Mouse (Mus musculus): Measurements from ENCODE around the gene Stat5b. TPM values are rescaled to one million over a fixed set of nuclear protein-coding genes. Genes with fewer than 3 reads are reported as not detected.
A peak's percentile ranks its signal among the peaks of the same experiment; 100 is the strongest.

Stat5b gene
- polyA plus RNA-seq, 1 experiment from 2014 or later = 46.0 TPM

DNA sequence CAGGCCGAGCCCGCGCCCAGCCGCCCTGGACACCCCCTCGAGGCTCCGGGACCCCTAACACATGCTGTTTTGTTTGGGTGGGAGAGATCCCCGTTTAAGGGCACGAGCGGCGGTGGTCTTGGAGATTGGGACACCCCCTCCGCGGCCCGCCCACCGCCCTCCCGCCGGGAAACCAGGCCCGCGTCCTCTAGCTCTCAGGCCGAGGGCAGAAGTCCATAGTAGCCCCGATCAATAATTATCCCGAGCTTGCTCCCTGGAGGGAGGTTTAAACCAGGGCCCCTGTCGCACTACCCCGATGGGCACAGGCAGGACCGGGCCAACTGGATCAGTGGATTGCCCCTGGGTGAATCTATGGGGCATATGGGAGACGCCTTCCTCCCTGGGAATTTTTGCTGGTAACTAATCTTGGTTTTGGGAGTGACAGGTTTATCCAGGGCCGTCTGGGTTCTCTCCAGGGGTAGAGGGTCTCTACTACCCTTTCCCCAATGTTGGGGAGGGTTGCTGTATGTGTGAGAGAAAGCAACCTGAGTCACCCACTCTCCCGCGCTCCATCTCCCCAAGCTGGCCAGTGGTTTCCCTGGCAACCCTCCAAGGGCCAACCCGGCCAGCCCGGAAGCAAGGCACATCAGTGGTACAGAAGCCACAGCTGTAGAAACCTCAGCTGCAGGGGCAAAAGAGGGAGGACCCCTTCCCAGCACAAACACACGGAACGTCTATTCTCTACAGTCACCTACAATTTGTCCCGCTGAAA is 429 bp upstream of the Stat5b start:
- DNase-seq (ENCODE audit: low spot score) (no peak), ATAC-seq (replicated peaks; ENCODE audit: low FRiP score) (peak; percentile 39; the same call in 1 of the 2 replicates)
- 5% methylated on average over 33 of the region's 33 CpGs for WGBS
- Histone ChIP-seq H3K4me3 (ENCODE audit: low read depth, low read length) (peak overlapping the region; percentile 94), H3K27ac (ENCODE audit: low read depth, low read length) (peak overlapping the region; percentile 94), H3K4me1 (replicated peaks; ENCODE audit: control insufficient read depth, insufficient read depth, low read length) (peaks cover 21% of the 10 kb centered on the region), H3K9ac (ENCODE audit: low read depth, low read length) (peak overlapping the region; percentile 98), H3K4me2 (peak overlapping the region; percentile 77), H3K36me3 (ENCODE audit: control insufficient read depth, insufficient read depth, low read length) (no peaks in the 10 kb centered on the region), H3K27me3 (replicated peaks; ENCODE audit: control insufficient read depth, insufficient read depth, low read length) (peaks cover 9% of the 10 kb centered on the region), H3K9me3 (ENCODE audit: control insufficient read depth, low read length) (no peaks in the 10 kb centered on the region)

DNA sequence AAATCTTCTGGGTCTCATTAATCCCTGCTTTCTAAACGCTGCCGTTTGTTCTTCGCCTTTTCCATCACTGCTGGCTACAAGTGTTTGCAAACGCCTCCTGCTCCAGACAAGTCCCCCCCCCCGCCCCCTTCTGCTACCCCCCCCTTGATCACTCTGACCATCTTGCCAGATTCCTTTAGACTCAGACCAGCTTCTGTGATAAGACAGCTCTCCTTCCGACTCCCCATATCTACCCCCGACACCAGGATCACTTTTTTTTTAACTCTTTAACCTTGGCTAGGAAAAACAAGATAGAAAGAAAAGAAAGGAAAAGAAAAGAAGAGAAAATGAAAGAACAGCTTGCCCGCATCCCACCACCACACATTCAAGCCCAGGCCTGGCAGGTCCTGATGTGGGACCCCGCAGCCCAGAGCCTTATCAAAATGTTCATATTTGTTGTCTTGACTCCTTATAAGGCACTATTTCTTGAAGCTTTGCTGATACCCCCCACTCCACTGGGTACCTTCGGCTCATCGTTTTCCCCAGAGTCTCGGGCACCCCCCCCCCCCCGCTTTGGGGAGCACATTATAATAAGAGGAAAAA is 977 bp downstream of the Stat5b start:
- peak; percentile 66 for ATAC-seq (replicated peaks; ENCODE audit: low FRiP score)
- under 1% methylated on average over 13 of the region's 13 CpGs for WGBS
- peaks cover 26% of the 10 kb centered on the region for H3K4me1 ChIP-seq (replicated peaks; ENCODE audit: control insufficient read depth, insufficient read depth, low read length)

DNA sequence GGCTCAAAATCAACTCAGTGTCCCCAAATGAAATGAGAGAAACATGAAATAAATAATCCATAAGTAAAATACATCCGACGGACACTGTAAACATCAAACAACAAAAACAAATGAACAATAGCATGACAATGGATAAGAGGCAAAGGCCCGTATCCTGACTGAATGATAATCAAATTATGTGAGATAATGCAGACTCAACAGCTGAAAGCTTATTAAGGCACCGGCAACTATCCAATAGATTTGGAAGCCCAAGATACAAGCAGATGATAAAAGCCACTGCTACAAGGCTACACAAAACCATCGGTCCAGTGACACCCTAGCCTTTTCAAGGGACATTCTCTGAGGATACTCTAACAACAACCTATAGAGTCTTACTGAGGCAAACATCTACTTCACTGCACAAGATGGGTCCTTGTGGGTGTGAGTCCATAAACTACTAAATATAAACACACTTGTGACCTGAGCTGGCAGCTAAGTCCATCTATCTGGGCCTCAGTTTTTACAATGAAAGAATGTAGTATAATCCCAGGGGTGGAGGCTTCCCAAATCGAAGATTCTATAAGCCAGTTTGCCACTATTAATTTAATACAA is 1.6 kb downstream of the Stat5b start:
- ATAC-seq (replicated peaks; ENCODE audit: low FRiP score) (no peak), DNase-seq (ENCODE audit: low spot score) (no peak)
- WGBS = 48% methylated on average over 6 of the region's 6 CpGs
- H3K9me3 ChIP-seq (ENCODE audit: control insufficient read depth, low read length) = no peaks in the 10 kb centered on the region
- H3K27me3 ChIP-seq (replicated peaks; ENCODE audit: control insufficient read depth, insufficient read depth, low read length) = no peaks in the 10 kb centered on the region; the same call in 1 of the 2 replicates
- no peaks in the 10 kb centered on the region for H3K36me3 ChIP-seq (ENCODE audit: control insufficient read depth, insufficient read depth, low read length)
- peak overlapping the region; percentile 94 for H3K4me3 ChIP-seq (ENCODE audit: low read depth, low read length)
- H3K4me1 ChIP-seq (replicated peaks; ENCODE audit: control insufficient read depth, insufficient read depth, low read length) = peaks cover 26% of the 10 kb centered on the region
- H3K27ac ChIP-seq (ENCODE audit: low read depth, low read length) = peak overlapping the region; percentile 94; the same call in 1 of the 2 replicates
- peak overlapping the region; percentile 98 for H3K9ac ChIP-seq (ENCODE audit: low read depth, low read length)
- H3K4me2 ChIP-seq = peak overlapping the region; percentile 77

More for the DNA sequence above, 977 bp downstream of the Stat5b start:
- peaks cover 4% of the 10 kb centered on the region for H3K27me3 ChIP-seq (replicated peaks; ENCODE audit: control insufficient read depth, insufficient read depth, low read length)
- no peak for DNase-seq (ENCODE audit: low spot score)
- H3K9me3 ChIP-seq (ENCODE audit: control insufficient read depth, low read length) = no peaks in the 10 kb centered on the region
- H3K9ac ChIP-seq (ENCODE audit: low read depth, low read length) = peak overlapping the region; percentile 98
- H3K27ac ChIP-seq (ENCODE audit: low read depth, low read length) = peak overlapping the region; percentile 94
- H3K4me2 ChIP-seq = peak overlapping the region; percentile 77
- H3K36me3 ChIP-seq (ENCODE audit: control insufficient read depth, insufficient read depth, low read length) = no peaks in the 10 kb centered on the region
- H3K4me3 ChIP-seq (ENCODE audit: low read depth, low read length) = peak overlapping the region; percentile 94

DNA sequence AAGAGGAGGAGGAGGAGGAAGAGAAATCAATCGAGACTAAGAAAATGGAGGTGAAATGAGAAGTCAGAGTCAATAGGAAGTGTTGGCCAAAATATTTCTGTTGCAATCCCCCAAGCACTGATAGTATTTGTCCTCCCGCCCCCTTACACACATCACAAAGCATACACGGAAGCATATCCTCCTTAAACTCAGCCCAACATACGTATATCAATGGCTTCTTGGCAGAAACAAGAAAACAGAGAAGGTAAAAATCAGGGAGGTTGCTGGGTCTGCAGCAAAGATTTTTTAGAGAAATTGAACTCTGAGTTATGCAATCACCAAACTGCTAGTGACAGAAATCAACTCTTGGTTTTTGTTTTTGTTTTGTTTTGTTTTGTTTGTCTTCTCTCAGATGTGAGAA is 2.4 kb downstream of the Stat5b start:
- Histone ChIP-seq H3K27ac (ENCODE audit: low read depth, low read length) (0 out of 2 replicates have a peak overlapping the region, but pooled peaks have one; percentile 10), H3K9ac (ENCODE audit: low read depth, low read length) (peak overlapping the region; percentile 31; the same call in 1 of the 2 replicates), H3K36me3 (ENCODE audit: control insufficient read depth, insufficient read depth, low read length) (no peaks in the 10 kb centered on the region), H3K4me3 (ENCODE audit: low read depth, low read length) (peak overlapping the region; percentile 94), H3K27me3 (replicated peaks; ENCODE audit: control insufficient read depth, insufficient read depth, low read length) (no peaks in the 10 kb centered on the region), H3K4me2 (peak overlapping the region; percentile 77), H3K4me1 (replicated peaks; ENCODE audit: control insufficient read depth, insufficient read depth, low read length) (peaks cover 26% of the 10 kb centered on the region), H3K9me3 (ENCODE audit: control insufficient read depth, low read length) (no peaks in the 10 kb centered on the region)
- DNase-seq (ENCODE audit: low spot score) (no peak), ATAC-seq (replicated peaks; ENCODE audit: low FRiP score) (no peak)
- WGBS = 38% methylated on average over 4 of the region's 4 CpGs

DNA sequence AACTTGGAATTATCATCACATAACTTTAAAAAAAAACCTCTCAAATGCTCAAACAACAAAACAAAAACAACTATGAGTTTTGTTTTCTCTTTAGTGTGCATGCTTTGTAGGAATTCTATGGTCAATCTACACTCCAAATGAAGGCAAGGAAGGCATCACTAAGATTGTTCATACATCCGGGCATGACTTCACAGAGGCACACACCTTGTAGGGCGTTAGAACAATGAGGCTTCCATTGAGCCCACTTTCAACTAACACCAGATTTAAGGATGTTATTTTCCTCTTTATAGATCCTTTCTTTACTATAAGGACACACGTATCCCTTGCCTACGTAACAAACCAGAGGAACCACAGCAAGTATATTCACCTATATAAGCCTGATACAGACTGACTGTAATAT is 3.0 kb downstream of the Stat5b start:
- Histone ChIP-seq H3K4me1 (replicated peaks; ENCODE audit: control insufficient read depth, insufficient read depth, low read length) (peaks cover 26% of the 10 kb centered on the region), H3K27ac (ENCODE audit: low read depth, low read length) (no peak overlapping the region), H3K9me3 (ENCODE audit: control insufficient read depth, low read length) (no peaks in the 10 kb centered on the region), H3K36me3 (ENCODE audit: control insufficient read depth, insufficient read depth, low read length) (no peaks in the 10 kb centered on the region), H3K9ac (ENCODE audit: low read depth, low read length) (no peak overlapping the region), H3K27me3 (replicated peaks; ENCODE audit: control insufficient read depth, insufficient read depth, low read length) (no peaks in the 10 kb centered on the region), H3K4me2 (peak overlapping the region; percentile 77), H3K4me3 (ENCODE audit: low read depth, low read length) (no peak overlapping the region)
- 91% methylated on average over 4 of the region's 4 CpGs for WGBS
- ATAC-seq (replicated peaks; ENCODE audit: low FRiP score) = no peak
- no peak for DNase-seq (ENCODE audit: low spot score)

DNA sequence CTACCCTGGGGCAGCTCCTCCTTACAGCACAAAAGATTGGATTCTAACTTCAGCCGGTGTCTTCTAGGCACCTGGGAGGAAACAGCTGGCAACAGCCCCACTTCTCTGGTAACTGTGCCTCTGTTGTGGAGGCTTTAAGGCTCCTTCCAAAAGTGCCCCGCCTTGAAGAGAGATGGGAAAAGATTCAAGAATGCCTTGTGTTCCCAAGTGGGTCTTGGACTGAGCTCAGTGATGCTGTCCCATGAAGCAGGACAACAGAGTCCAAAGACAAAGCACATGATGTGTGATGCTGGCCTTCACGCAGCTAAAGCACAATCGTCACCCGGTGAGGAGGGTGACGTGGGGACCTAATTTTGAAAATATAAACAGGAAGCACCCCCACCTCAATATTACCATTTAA is 4.7 kb downstream of the Stat5b start:
- no peak overlapping the region for H3K4me2 ChIP-seq
- no peaks in the 10 kb centered on the region for H3K9me3 ChIP-seq (ENCODE audit: control insufficient read depth, low read length)
- WGBS = 84% methylated on average over 6 of the region's 6 CpGs
- no peak overlapping the region for H3K9ac ChIP-seq (ENCODE audit: low read depth, low read length)
- no peaks in the 10 kb centered on the region for H3K27me3 ChIP-seq (replicated peaks; ENCODE audit: control insufficient read depth, insufficient read depth, low read length)
- no peak overlapping the region for H3K27ac ChIP-seq (ENCODE audit: low read depth, low read length)
- ATAC-seq (replicated peaks; ENCODE audit: low FRiP score) = no peak
- H3K36me3 ChIP-seq (ENCODE audit: control insufficient read depth, insufficient read depth, low read length) = no peaks in the 10 kb centered on the region
- H3K4me3 ChIP-seq (ENCODE audit: low read depth, low read length) = no peak overlapping the region
- DNase-seq (ENCODE audit: low spot score) = no peak
- H3K4me1 ChIP-seq (replicated peaks; ENCODE audit: control insufficient read depth, insufficient read depth, low read length) = peaks cover 33% of the 10 kb centered on the region

DNA sequence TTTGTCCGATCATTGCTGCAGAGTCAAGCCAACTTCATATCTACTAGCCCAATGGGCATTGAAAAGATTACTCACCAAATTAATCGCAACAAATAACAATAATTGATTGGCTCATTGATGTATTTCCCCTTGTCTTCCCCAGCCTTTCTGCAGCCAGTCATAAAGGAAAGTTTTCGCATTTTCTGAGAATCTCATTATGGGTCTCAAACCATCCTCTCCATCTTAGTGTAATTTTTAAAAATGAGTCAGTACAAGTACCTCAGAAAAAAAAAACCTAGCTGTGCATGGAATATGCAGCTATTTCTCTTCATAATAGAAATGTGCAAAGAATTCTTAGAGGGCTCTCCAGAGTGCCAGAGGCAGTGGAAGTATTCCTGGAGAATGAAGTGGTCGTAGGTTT is 6.4 kb downstream of the Stat5b start:
- Histone ChIP-seq H3K36me3 (ENCODE audit: control insufficient read depth, insufficient read depth, low read length) (no peaks in the 10 kb centered on the region), H3K27ac (ENCODE audit: low read depth, low read length) (no peak overlapping the region), H3K27me3 (replicated peaks; ENCODE audit: control insufficient read depth, insufficient read depth, low read length) (no peaks in the 10 kb centered on the region), H3K4me1 (replicated peaks; ENCODE audit: control insufficient read depth, insufficient read depth, low read length) (peaks cover 34% of the 10 kb centered on the region), H3K4me2 (no peak overlapping the region), H3K4me3 (ENCODE audit: low read depth, low read length) (no peak overlapping the region), H3K9me3 (ENCODE audit: control insufficient read depth, low read length) (no peaks in the 10 kb centered on the region), H3K9ac (ENCODE audit: low read depth, low read length) (no peak overlapping the region)
- WGBS = 92% methylated on average over 4 of the region's 4 CpGs
- ATAC-seq (replicated peaks; ENCODE audit: low FRiP score) (no peak), DNase-seq (ENCODE audit: low spot score) (no peak)

DNA sequence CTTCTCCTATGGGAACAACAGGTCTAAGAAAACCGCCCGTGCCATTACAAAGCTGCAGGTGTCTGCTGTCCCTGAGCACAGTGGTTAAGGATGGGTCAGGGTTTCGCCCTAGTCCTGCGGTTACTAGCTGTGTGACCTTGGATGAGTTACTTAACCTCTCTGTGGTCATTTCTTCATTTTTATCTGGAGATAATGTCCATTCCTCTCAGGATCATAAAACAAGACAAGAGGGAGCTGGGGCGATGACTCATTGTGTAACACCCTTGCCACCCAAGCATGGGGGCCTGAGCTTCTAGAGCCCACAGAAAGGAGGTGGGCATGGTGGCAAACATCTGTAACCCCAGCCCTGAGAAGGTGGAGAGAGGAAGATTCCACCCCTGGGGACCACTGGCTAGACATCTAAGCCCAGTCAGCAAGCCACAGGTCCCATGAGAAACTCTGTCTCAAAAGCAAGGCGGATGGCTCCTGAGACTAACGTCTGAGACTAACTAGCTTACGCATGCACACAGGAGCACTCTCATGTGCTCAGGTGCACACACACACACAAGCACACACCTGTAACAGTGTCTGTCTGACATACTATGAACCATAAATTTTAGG is 7.4 kb downstream of the Stat5b start:
- Histone ChIP-seq H3K36me3 (ENCODE audit: control insufficient read depth, insufficient read depth, low read length) (peaks cover 3% of the 10 kb centered on the region; the same call in 1 of the 2 replicates), H3K27ac (ENCODE audit: low read depth, low read length) (no peak overlapping the region), H3K4me1 (replicated peaks; ENCODE audit: control insufficient read depth, insufficient read depth, low read length) (peaks cover 24% of the 10 kb centered on the region), H3K4me3 (ENCODE audit: low read depth, low read length) (no peak overlapping the region), H3K9ac (ENCODE audit: low read depth, low read length) (no peak overlapping the region), H3K27me3 (replicated peaks; ENCODE audit: control insufficient read depth, insufficient read depth, low read length) (no peaks in the 10 kb centered on the region), H3K4me2 (no peak overlapping the region), H3K9me3 (ENCODE audit: control insufficient read depth, low read length) (no peaks in the 10 kb centered on the region)
- DNase-seq (ENCODE audit: low spot score) (no peak), ATAC-seq (replicated peaks; ENCODE audit: low FRiP score) (no peak)
- WGBS = 95% methylated on average over 8 of the region's 8 CpGs

Data from liver, embryonic 11.5 days (tissue).